Comparison of ENCODE assay signal across 8 mouse cellular contexts in genomic region chr2:153350552-153351181, GRCm38 (mm10). TPM values are rescaled to one million over a fixed set of nuclear protein-coding genes. Genes with fewer than 3 reads are reported as not detected.
DNase-seq lines count a peak whose midpoint lies in the region; ATAC-seq lines count a peak whose summit lies in the region.

No protein-coding gene starts in this region.

- H3K27ac ChIP-seq in forebrain, embryonic 13.5 days, result peak overlapping the region; percentile 31; the same call in 1 of the 2 replicates
- no peak overlapping the region for H3K27ac ChIP-seq in forebrain, embryonic 14.5 days (ENCODE audit: low read depth, low read length)
- 0 out of 2 replicates have a peak overlapping the region, but pooled peaks have one; percentile 14 for H3K27ac ChIP-seq in embryonic facial prominence, embryonic 15.5 days (replicated peaks)
- H3K27ac ChIP-seq in liver, embryonic 15.5 days (replicated peaks), result peak overlapping the region; percentile 86

- DNase-seq in forebrain, embryonic 14.5 days (ENCODE audit: low spot score), result no peak
- peak; percentile 84 for DNase-seq in 416B (ENCODE audit: low read depth)
- DNase-seq in cerebellum, postnatal 10 days, result no peak
- DNase-seq in frontal cortex, postnatal 36 days (ENCODE audit: low spot score in 2 of 2), result no peak
- DNase-seq in spleen, postnatal 14 days (ENCODE audit: low spot score in 2 of 2), result no peak

- 56% methylated on average over 6 of the region's 6 CpGs for WGBS in forebrain, embryonic 13.5 days
- 51% methylated on average over 6 of the region's 6 CpGs for WGBS in forebrain, embryonic 14.5 days
- 32% methylated on average over 6 of the region's 6 CpGs for WGBS in embryonic facial prominence, embryonic 15.5 days
- WGBS in liver, embryonic 15.5 days (ENCODE audit: insufficient replicate concordance), result 2% methylated on average over 6 of the region's 6 CpGs

- H3K36me3 ChIP-seq in forebrain, embryonic 13.5 days (ENCODE audit: poor library complexity, severe bottlenecking), result peaks cover 34% of the 10 kb centered on the region
- H3K36me3 ChIP-seq in forebrain, embryonic 14.5 days (ENCODE audit: control insufficient read depth, insufficient read depth, low read length), result peaks cover 27% of the 10 kb centered on the region
- H3K36me3 ChIP-seq in embryonic facial prominence, embryonic 15.5 days, result peaks cover 23% of the 10 kb centered on the region
- H3K36me3 ChIP-seq in liver, embryonic 15.5 days (replicated peaks), result peaks cover 32% of the 10 kb centered on the region

- no peaks in the 10 kb centered on the region for H3K27me3 ChIP-seq in forebrain, embryonic 13.5 days
- no peaks in the 10 kb centered on the region for H3K27me3 ChIP-seq in forebrain, embryonic 14.5 days (replicated peaks; ENCODE audit: control insufficient read depth, insufficient read depth, low read length)
- H3K27me3 ChIP-seq in embryonic facial prominence, embryonic 15.5 days, result no peaks in the 10 kb centered on the region
- H3K27me3 ChIP-seq in liver, embryonic 15.5 days, result no peaks in the 10 kb centered on the region

- no peak overlapping the region for H3K9ac ChIP-seq in forebrain, embryonic 13.5 days
- H3K9ac ChIP-seq in forebrain, embryonic 14.5 days (ENCODE audit: low read length), result no peak overlapping the region
- no peak overlapping the region for H3K9ac ChIP-seq in embryonic facial prominence, embryonic 15.5 days
- H3K9ac ChIP-seq in liver, embryonic 15.5 days, result peak overlapping the region; percentile 25; the same call in 1 of the 2 replicates

- no peaks in the 10 kb centered on the region for H3K9me3 ChIP-seq in forebrain, embryonic 13.5 days (replicated peaks)
- H3K9me3 ChIP-seq in forebrain, embryonic 14.5 days (replicated peaks; ENCODE audit: control insufficient read depth, low read length), result no peaks in the 10 kb centered on the region
- H3K9me3 ChIP-seq in embryonic facial prominence, embryonic 15.5 days (replicated peaks), result no peaks in the 10 kb centered on the region
- H3K9me3 ChIP-seq in liver, embryonic 15.5 days (replicated peaks), result no peaks in the 10 kb centered on the region

- H3K4me2 ChIP-seq in forebrain, embryonic 13.5 days, result 0 out of 2 replicates have a peak overlapping the region, but pooled peaks have one; percentile 19
- no peak overlapping the region for H3K4me2 ChIP-seq in forebrain, embryonic 14.5 days (ENCODE audit: low read length)
- 0 out of 2 replicates have a peak overlapping the region, but pooled peaks have one; percentile 15 for H3K4me2 ChIP-seq in embryonic facial prominence, embryonic 15.5 days (replicated peaks)
- H3K4me2 ChIP-seq in liver, embryonic 15.5 days, result peak overlapping the region; percentile 55

- no peak for ATAC-seq in forebrain, embryonic 13.5 days
- no peak for ATAC-seq in forebrain, embryonic 14.5 days
- ATAC-seq in embryonic facial prominence, embryonic 15.5 days (ENCODE audit: insufficient number of reproducible peaks, low FRiP score, low TSS enrichment, low read depth), result no peak
- ATAC-seq in liver, embryonic 15.5 days (ENCODE audit: insufficient read depth), result peak; percentile 26

- peaks cover 39% of the 10 kb centered on the region for H3K4me1 ChIP-seq in forebrain, embryonic 13.5 days
- peaks cover 18% of the 10 kb centered on the region; the same call in 1 of the 2 replicates for H3K4me1 ChIP-seq in forebrain, embryonic 14.5 days (ENCODE audit: control insufficient read depth, insufficient read depth, low read length)
- peaks cover 26% of the 10 kb centered on the region for H3K4me1 ChIP-seq in embryonic facial prominence, embryonic 15.5 days
- peaks cover 47% of the 10 kb centered on the region for H3K4me1 ChIP-seq in liver, embryonic 15.5 days (replicated peaks)

- no peak overlapping the region for H3K4me3 ChIP-seq in forebrain, embryonic 13.5 days
- no peak overlapping the region for H3K4me3 ChIP-seq in forebrain, embryonic 14.5 days (ENCODE audit: low read depth, low read length)
- H3K4me3 ChIP-seq in embryonic facial prominence, embryonic 15.5 days (replicated peaks), result no peak overlapping the region
- peak overlapping the region; percentile 14 for H3K4me3 ChIP-seq in liver, embryonic 15.5 days (replicated peaks)

RNA-seq across cellular contexts. Expression of gene Asxl1, which starts 5.0 kb away (rescaled TPM):
- polyA plus RNA-seq in forebrain, embryonic 13.5 days (2015; fragmentation: Nextera tagmentation; extraction: Ambion mirVana), result 12.0 and 12.5 TPM in 2 replicates
- 13.6 and 13.7 TPM in 2 replicates for polyA plus RNA-seq in forebrain, embryonic 14.5 days (2014; fragmentation: Nextera tagmentation; extraction: Ambion mirVana)
- polyA plus RNA-seq in embryonic facial prominence, embryonic 15.5 days (2015; fragmentation: Nextera tagmentation; extraction: Ambion mirVana), result 12.3 and 13.4 TPM in 2 replicates
- 6.4 and 7.2 TPM in 2 replicates for polyA plus RNA-seq in liver, embryonic 15.5 days (2015; fragmentation: Nextera tagmentation; extraction: Ambion mirVana)

RNA-seq across cellular contexts. Expression of gene Kif3b, which starts 59.5 kb away (rescaled TPM):
- polyA plus RNA-seq in forebrain, embryonic 13.5 days (2015; fragmentation: Nextera tagmentation; extraction: Ambion mirVana), result 11.3 and 12.9 TPM in 2 replicates
- polyA plus RNA-seq in forebrain, embryonic 14.5 days (2014; fragmentation: Nextera tagmentation; extraction: Ambion mirVana), result 14.2 and 15.8 TPM in 2 replicates
- 7.5 and 9.0 TPM in 2 replicates for polyA plus RNA-seq in embryonic facial prominence, embryonic 15.5 days (2015; fragmentation: Nextera tagmentation; extraction: Ambion mirVana)
- 1.4 and 2.0 TPM in 2 replicates for polyA plus RNA-seq in liver, embryonic 15.5 days (2015; fragmentation: Nextera tagmentation; extraction: Ambion mirVana)
